ENCODE assay signal across 8 mouse cellular contexts in the genomic region with DNA sequence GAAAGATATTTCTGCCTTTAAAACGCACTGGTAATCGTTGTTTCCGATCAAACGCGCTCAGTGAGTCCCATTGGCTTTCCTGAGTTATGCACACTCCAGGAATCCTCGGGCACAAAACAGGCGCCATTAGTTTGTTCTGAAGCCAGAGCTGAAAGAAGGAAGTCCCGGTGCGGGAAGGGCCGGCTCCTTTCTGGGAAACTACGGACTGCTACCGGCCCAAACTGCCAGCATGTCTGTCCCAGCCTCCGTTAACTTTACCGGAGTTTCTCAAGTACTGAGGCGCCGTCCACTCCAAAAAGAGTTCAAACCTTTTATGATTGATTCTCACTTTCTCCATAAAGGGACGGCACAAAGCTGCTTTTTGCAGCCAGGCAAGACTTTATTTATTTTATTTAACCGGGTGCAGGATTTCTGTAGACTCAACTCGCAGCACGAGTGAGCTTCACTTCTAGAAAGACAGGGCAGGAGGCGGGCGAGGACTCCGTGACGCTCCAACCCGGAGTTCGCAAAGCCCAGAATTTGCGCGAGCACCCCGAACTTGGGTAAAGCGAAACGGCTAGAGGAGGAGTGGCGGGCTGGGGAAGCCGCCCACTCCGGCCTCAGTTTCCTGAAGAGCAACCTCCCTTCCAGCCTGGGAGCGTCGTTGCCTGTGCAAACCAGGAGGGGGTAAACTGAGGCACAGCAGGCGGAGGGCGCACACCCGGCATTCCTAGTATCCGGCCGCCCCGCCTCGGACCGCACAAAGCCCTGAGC. TPM values are rescaled to one million over a fixed set of nuclear protein-coding genes. Genes with fewer than 3 reads are reported as not detected.
DNase-seq lines count a peak whose midpoint lies in the region; ATAC-seq and TF ChIP-seq lines count a peak whose summit lies in the region.

No protein-coding gene starts in this region.

- peak overlapping the region; percentile 74 for H3K4me3 ChIP-seq in ES-Bruce4 (ENCODE audit: low read depth, low read length)
- peak overlapping the region; percentile 56 for H3K4me3 ChIP-seq in embryonic fibroblast, embryonic 13.5 days (ENCODE audit: insufficient read depth, low read length)
- H3K4me3 ChIP-seq in heart, embryonic 15.5 days = peak overlapping the region; percentile 86
- H3K4me3 ChIP-seq in kidney, postnatal 0 days (replicated peaks; ENCODE audit: low read depth, low read length) = peak overlapping the region; percentile 76
- H3K4me3 ChIP-seq in lung, embryonic 14.5 days (ENCODE audit: low read depth, low read length) = peak overlapping the region; percentile 79

- DNase-seq in adrenal gland, postnatal 36 days = peak; percentile 76 to 77
- DNase-seq in kidney, postnatal 0 days (ENCODE audit: low spot score) = peak; percentile 94
- peak; percentile 86 for DNase-seq in lung, embryonic 14.5 days
- peak; percentile 54 for DNase-seq in ovary, postnatal 14 days (ENCODE audit: low spot score)
- no peak for DNase-seq in spleen, postnatal 10 days (ENCODE audit: low spot score in 2 of 2)

- peak; percentile 66 for ATAC-seq in heart, embryonic 15.5 days (replicated peaks; ENCODE audit: insufficient number of reproducible peaks, insufficient read depth, low FRiP score, low read depth)
- peak; percentile 62 for ATAC-seq in kidney, postnatal 0 days (replicated peaks; ENCODE audit: low FRiP score, low read depth)
- peak; percentile 76 for ATAC-seq in lung, embryonic 14.5 days (ENCODE audit: insufficient read depth)

- under 1% methylated on average over 44 of the region's 44 CpGs for WGBS in heart, embryonic 15.5 days
- under 1% methylated on average over 40 of the region's 44 CpGs for WGBS in kidney, postnatal 0 days
- WGBS in lung, embryonic 14.5 days = under 1% methylated on average over 43 of the region's 44 CpGs

- TF ChIP-seq CTCF in ES-Bruce4 (IDR thresholded peaks at IDR 0.05; ENCODE audit: low read depth, low read length) = no peak
- TF ChIP-seq CTCF in embryonic fibroblast, embryonic 13.5 days (IDR thresholded peaks at IDR 0.05; ENCODE audit: borderline replicate concordance, insufficient read depth, low read length) = no peak
- no peak for TF ChIP-seq CTCF in kidney, postnatal 0 days (IDR thresholded peaks at IDR 0.05; ENCODE audit: low read depth)
- TF ChIP-seq CTCF in lung, embryonic 14.5 days (IDR thresholded peaks at IDR 0.05; ENCODE audit: low read depth) = no peak

- no peaks in the 10 kb centered on the region for H3K36me3 ChIP-seq in ES-Bruce4 (ENCODE audit: control insufficient read depth, insufficient read depth, low read length, poor library complexity, severe bottlenecking)
- no peaks in the 10 kb centered on the region for H3K36me3 ChIP-seq in heart, embryonic 15.5 days
- no peaks in the 10 kb centered on the region for H3K36me3 ChIP-seq in kidney, postnatal 0 days (ENCODE audit: insufficient read depth, low read length)
- no peaks in the 10 kb centered on the region for H3K36me3 ChIP-seq in lung, embryonic 14.5 days (ENCODE audit: insufficient read depth)

- peak overlapping the region; percentile 94 for H3K9ac ChIP-seq in ES-Bruce4 (ENCODE audit: low read depth, poor library complexity, severe bottlenecking)
- peak overlapping the region; percentile 71 for H3K9ac ChIP-seq in heart, embryonic 15.5 days
- H3K9ac ChIP-seq in kidney, postnatal 0 days (ENCODE audit: low read depth, low read length) = peak overlapping the region; percentile 95
- H3K9ac ChIP-seq in lung, embryonic 14.5 days = peak overlapping the region; percentile 99

- H3K27ac ChIP-seq in ES-Bruce4 (ENCODE audit: insufficient read depth, low read length) = peak overlapping the region; percentile 11; the same call in 1 of the 2 replicates
- peak overlapping the region; percentile 97 for H3K27ac ChIP-seq in embryonic fibroblast, embryonic 13.5 days (ENCODE audit: insufficient read depth, low read length)
- peak overlapping the region; percentile 99 for H3K27ac ChIP-seq in heart, embryonic 15.5 days
- H3K27ac ChIP-seq in kidney, postnatal 0 days = peak overlapping the region; percentile 98
- H3K27ac ChIP-seq in lung, embryonic 14.5 days (ENCODE audit: low read depth) = peak overlapping the region; percentile 99

- H3K4me2 ChIP-seq in heart, embryonic 15.5 days = peak overlapping the region; percentile 81
- peak overlapping the region; percentile 94 for H3K4me2 ChIP-seq in kidney, postnatal 0 days (ENCODE audit: low read length)
- H3K4me2 ChIP-seq in lung, embryonic 14.5 days = peak overlapping the region; percentile 87

- H3K4me1 ChIP-seq in ES-Bruce4 (ENCODE audit: control insufficient read depth, insufficient read depth, low read length) = peaks cover 7% of the 10 kb centered on the region
- H3K4me1 ChIP-seq in embryonic fibroblast, embryonic 13.5 days (ENCODE audit: control insufficient read depth, insufficient read depth, low read length) = peaks cover 9% of the 10 kb centered on the region
- H3K4me1 ChIP-seq in heart, embryonic 15.5 days (replicated peaks) = peaks cover 31% of the 10 kb centered on the region
- peaks cover 4% of the 10 kb centered on the region for H3K4me1 ChIP-seq in kidney, postnatal 0 days (replicated peaks; ENCODE audit: insufficient read depth, low read length)
- H3K4me1 ChIP-seq in lung, embryonic 14.5 days (ENCODE audit: insufficient read depth) = peaks cover 10% of the 10 kb centered on the region

- TF ChIP-seq EP300 in ES-Bruce4 (IDR thresholded peaks at IDR 0.05; ENCODE audit: insufficient read depth, low read depth, low read length) = no peak

- H3K9me3 ChIP-seq in ES-Bruce4 (replicated peaks; ENCODE audit: control insufficient read depth, insufficient read depth, low read length, poor library complexity, severe bottlenecking) = no peaks in the 10 kb centered on the region
- no peaks in the 10 kb centered on the region for H3K9me3 ChIP-seq in heart, embryonic 15.5 days (replicated peaks)
- H3K9me3 ChIP-seq in kidney, postnatal 0 days (replicated peaks; ENCODE audit: low read length) = no peaks in the 10 kb centered on the region
- H3K9me3 ChIP-seq in lung, embryonic 14.5 days (ENCODE audit: low read depth, low read length) = no peaks in the 10 kb centered on the region

- TF ChIP-seq POLR2A in ES-Bruce4 (IDR thresholded peaks at IDR 0.05; ENCODE audit: insufficient read depth, low read length) = no peak
- peak; percentile 58; the same call in 1 of the 2 replicates for TF ChIP-seq POLR2A in embryonic fibroblast, embryonic 13.5 days (IDR thresholded peaks at IDR 0.05; ENCODE audit: low read depth, low read length)

- H3K27me3 ChIP-seq in ES-Bruce4 (ENCODE audit: control insufficient read depth, insufficient read depth, low read length, poor library complexity, severe bottlenecking) = no peaks in the 10 kb centered on the region
- H3K27me3 ChIP-seq in heart, embryonic 15.5 days = no peaks in the 10 kb centered on the region
- H3K27me3 ChIP-seq in kidney, postnatal 0 days (ENCODE audit: insufficient read depth, low read length) = no peaks in the 10 kb centered on the region
- H3K27me3 ChIP-seq in lung, embryonic 14.5 days (ENCODE audit: insufficient read depth, low read length) = no peaks in the 10 kb centered on the region

RNA-seq across cellular contexts. Expression of gene Tead1, which starts 0.5 kb away (rescaled TPM):
- polyA plus RNA-seq in ES-Bruce4 (2011; ENCODE audit: insufficient read depth, insufficient read length, low read depth, missing spikeins) = 210 and 214 TPM in 2 replicates
- 100 to 1,000 TPM in 1 of 2 experiments, 10 to 100 TPM in 1; 78.8 to 119 TPM for total RNA-seq in adrenal gland, postnatal 36 days (2021)
- polyA plus RNA-seq in embryonic fibroblast, embryonic 13.5 days (2011; ENCODE audit: insufficient read length, low read depth, missing spikeins) = 209 and 224 TPM in 2 replicates
- 27.5 and 32.3 TPM in 2 replicates for polyA plus RNA-seq in heart, embryonic 15.5 days (2015; fragmentation: Nextera tagmentation; extraction: Ambion mirVana)
- polyA plus RNA-seq in kidney, postnatal 0 days (2015; fragmentation: Nextera tagmentation; extraction: Ambion mirVana) = 14.9 and 17.1 TPM in 2 replicates
- 26.5 and 27.6 TPM in 2 replicates for polyA plus RNA-seq in lung, embryonic 14.5 days (2014; fragmentation: Nextera tagmentation; extraction: Ambion mirVana)

Comparison
In these comparisons a context has a peak if more than half of its experiments do, and no peak if none do; other contexts are left out.
1. H3K27ac ChIP-seq: peak in every context shown above with its lines; median percentile 99 in heart, embryonic 15.5 days; 99 in lung, embryonic 14.5 days; 98 in kidney, postnatal 0 days; 97 in embryonic fibroblast, embryonic 13.5 days; 11 in ES-Bruce4.
2. DNase-seq: peak in adrenal gland, postnatal 36 days (2 of 2), kidney, postnatal 0 days (single experiment), lung, embryonic 14.5 days (single experiment) and ovary, postnatal 14 days (single experiment); none in spleen, postnatal 10 days (0 of 2).
3. Peak in every context shown above with its lines, with median percentiles within 50 percentile points of each other: H3K4me3 ChIP-seq, H3K9ac ChIP-seq, ATAC-seq and H3K4me2 ChIP-seq.